Mouse (Mus musculus): ENCODE measurements around the gene 2310033P09Rik. TPM values are rescaled to one million over a fixed set of nuclear protein-coding genes. Genes with fewer than 3 reads are reported as not detected.
A peak's percentile ranks its signal among the peaks of the same experiment; 100 is the strongest.

The 2310033P09Rik gene
- polyA plus RNA-seq, 1 experiment from 2014 or later: 24.9 TPM

DNA sequence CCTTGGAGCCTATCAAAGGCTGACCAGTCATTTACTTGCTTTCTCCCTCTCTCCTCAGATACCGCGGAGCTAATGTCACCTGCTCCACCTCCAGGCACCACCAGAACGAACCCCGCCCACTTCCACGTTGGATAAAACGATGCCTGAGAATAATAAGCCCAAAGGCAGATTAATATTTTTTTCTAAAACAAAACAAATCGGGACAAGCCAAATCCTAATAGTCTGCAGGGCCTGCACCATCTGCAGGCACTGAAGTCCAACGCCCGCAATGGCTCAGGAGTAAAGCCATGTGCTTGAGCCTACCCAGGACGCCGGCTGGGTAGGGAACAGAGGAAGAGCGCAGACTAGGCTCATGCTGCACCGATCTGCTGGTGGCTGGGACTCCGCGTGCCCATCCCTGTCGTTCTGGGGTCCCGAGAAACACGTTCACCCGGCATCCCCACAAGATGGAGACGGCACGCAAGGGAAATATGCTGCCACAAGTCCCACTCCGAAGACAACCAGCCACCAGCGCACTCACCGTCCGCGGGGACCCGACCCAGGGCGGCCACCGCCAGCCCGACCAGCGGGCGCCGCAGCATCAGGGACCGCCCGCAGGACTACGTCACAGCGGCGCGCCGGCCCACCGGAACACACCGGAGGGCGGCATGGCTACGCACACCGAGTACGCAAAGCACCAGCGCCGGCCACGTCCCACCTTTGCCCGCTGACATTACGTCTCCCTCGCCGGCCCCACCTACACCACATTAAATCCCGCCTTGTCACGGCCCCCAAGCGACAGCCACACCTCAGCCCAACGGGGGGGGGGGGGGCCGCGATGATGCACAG, 16.7 kb upstream of the 2310033P09Rik start:
- Histone ChIP-seq H3K4me3 (replicated peaks; ENCODE audit: low read length) (peak overlapping the region; percentile 63), H3K4me1 (ENCODE audit: control insufficient read depth, insufficient read depth, low read length) (0 out of 2 replicates have a peak, but pooled peaks cover 5% of the 10 kb centered on the region), H3K9ac (ENCODE audit: low read length) (peak overlapping the region; percentile 73), H3K27ac (ENCODE audit: low read length) (peak overlapping the region; percentile 89), H3K4me2 (ENCODE audit: low read depth, low read length) (peak overlapping the region; percentile 70), H3K27me3 (ENCODE audit: control insufficient read depth, insufficient read depth, low read length) (no peaks in the 10 kb centered on the region), H3K36me3 (ENCODE audit: control insufficient read depth, insufficient read depth, low read length) (no peaks in the 10 kb centered on the region), H3K9me3 (replicated peaks; ENCODE audit: control insufficient read depth, low read length) (no peaks in the 10 kb centered on the region)
- under 1% methylated on average over 57 of the region's 59 CpGs for WGBS
- peak; percentile 97 for ATAC-seq (ENCODE audit: insufficient read depth, low FRiP score)

DNA sequence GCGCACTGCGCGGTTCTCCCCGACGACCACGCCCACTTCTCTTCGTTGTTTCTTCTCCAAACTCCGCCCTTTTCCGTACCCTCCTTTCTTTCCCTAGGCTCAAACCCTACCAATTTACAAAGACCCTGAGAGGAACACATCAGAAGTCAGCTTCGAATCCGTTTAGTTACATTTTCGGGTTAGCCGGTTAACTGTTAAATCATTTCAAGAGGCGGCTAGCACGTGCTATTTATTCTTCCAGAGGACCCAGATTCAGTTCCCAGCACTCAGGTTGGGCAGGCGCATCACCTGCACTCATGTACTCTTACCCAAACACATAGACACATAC, 16.1 kb upstream of the 2310033P09Rik start, which contains the start of gene Guk1:
Guk1 (minus strand) TSS at position 154 of the 328 bp plus-strand sequence.
- no peaks in the 10 kb centered on the region for H3K27me3 ChIP-seq (ENCODE audit: control insufficient read depth, insufficient read depth, low read length)
- no peak for ATAC-seq (ENCODE audit: insufficient read depth, low FRiP score)
- H3K9me3 ChIP-seq (replicated peaks; ENCODE audit: control insufficient read depth, low read length): no peaks in the 10 kb centered on the region
- 5% methylated on average over 16 of the region's 16 CpGs for WGBS
- peak within 1 kb of the TSS; percentile 73 for H3K9ac ChIP-seq (ENCODE audit: low read length)
- peak within 1 kb of the TSS; percentile 70 for H3K4me2 ChIP-seq (ENCODE audit: low read depth, low read length)
- 0 out of 2 replicates have a peak, but pooled peaks cover 5% of the 10 kb centered on the region for H3K4me1 ChIP-seq (ENCODE audit: control insufficient read depth, insufficient read depth, low read length)
- peak within 1 kb of the TSS; percentile 63 for H3K4me3 ChIP-seq (replicated peaks; ENCODE audit: low read length)
- peak within 1 kb of the TSS; percentile 89 for H3K27ac ChIP-seq (ENCODE audit: low read length)
- H3K36me3 ChIP-seq (ENCODE audit: control insufficient read depth, insufficient read depth, low read length): no peaks in the 10 kb centered on the region

DNA sequence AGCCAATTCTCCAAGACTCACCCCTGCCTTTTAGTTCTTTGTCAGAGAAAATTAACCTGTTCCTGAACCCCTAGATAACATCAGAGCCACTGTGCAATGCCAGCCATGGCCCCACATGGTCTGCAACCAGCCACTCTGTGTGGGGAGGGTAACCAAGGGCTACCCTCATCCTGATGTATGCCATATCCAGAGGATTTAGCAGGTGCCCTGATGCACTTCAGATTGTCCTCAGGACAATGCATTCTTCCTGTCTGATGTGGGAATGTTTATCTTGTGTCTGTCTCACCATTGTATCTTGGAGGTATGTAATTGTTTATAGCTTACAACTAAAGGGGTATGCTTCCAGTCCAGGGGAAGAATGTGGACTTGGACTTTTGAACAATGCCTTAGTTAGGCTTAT, 11.9 kb upstream of the 2310033P09Rik start:
- no peaks in the 10 kb centered on the region for H3K9me3 ChIP-seq (replicated peaks; ENCODE audit: control insufficient read depth, low read length)
- ATAC-seq (ENCODE audit: insufficient read depth, low FRiP score): no peak
- 0 out of 2 replicates have a peak, but pooled peaks cover 3% of the 10 kb centered on the region for H3K36me3 ChIP-seq (ENCODE audit: control insufficient read depth, insufficient read depth, low read length)
- H3K27me3 ChIP-seq (ENCODE audit: control insufficient read depth, insufficient read depth, low read length): no peaks in the 10 kb centered on the region
- H3K4me1 ChIP-seq (ENCODE audit: control insufficient read depth, insufficient read depth, low read length): peaks cover 3% of the 10 kb centered on the region; the same call in 1 of the 2 replicates
- no peak overlapping the region for H3K9ac ChIP-seq (ENCODE audit: low read length)
- H3K27ac ChIP-seq (ENCODE audit: low read length): no peak overlapping the region
- H3K4me2 ChIP-seq (ENCODE audit: low read depth, low read length): no peak overlapping the region
- no peak overlapping the region for H3K4me3 ChIP-seq (replicated peaks; ENCODE audit: low read length)

DNA sequence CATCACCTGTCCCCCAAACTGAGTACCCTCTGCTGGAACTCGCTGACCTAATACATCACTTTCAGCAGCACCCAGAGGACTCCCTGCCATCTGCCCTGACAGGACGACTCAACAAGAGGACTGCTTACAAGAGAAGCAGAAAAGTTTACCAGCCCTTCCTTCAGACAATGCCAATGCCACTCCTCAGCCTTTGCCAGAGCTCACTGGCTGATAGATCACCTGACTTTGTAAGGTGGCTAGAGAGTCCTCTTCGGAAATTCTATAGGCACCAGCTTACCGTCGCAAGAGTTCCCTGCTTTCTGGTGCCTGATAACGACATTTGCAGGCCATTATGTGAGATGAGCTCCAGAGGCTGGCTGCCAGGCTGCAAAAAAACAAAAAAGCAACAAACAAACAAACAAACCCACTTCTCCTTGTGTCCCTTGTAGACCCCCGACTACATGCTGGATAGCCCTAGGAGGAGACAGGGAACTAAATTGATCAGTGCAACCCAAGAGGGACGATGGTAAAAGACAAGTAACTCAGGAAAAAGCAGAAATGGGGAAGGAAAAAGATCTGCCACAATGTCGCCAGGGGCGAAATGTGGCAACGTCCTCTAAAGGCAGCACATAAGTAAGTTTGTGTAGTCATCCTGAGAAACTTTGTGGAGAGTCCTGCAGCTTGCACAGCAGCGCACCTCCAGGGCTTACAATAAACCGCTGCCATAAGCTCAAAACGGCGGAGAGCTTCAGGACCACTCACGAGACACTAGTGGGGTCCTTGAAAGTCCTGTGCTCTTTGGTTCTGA, 6.7 kb upstream of the 2310033P09Rik start:
- no peak for ATAC-seq (ENCODE audit: insufficient read depth, low FRiP score)
- H3K27me3 ChIP-seq (ENCODE audit: control insufficient read depth, insufficient read depth, low read length): no peaks in the 10 kb centered on the region
- 0 out of 2 replicates have a peak, but pooled peaks cover 3% of the 10 kb centered on the region for H3K36me3 ChIP-seq (ENCODE audit: control insufficient read depth, insufficient read depth, low read length)
- H3K9me3 ChIP-seq (replicated peaks; ENCODE audit: control insufficient read depth, low read length): no peaks in the 10 kb centered on the region
- H3K9ac ChIP-seq (ENCODE audit: low read length): peak overlapping the region; percentile 91
- H3K4me3 ChIP-seq (replicated peaks; ENCODE audit: low read length): peak overlapping the region; percentile 90
- H3K27ac ChIP-seq (ENCODE audit: low read length): peak overlapping the region; percentile 84
- 22% methylated on average over 16 of the region's 16 CpGs for WGBS
- H3K4me1 ChIP-seq (ENCODE audit: control insufficient read depth, insufficient read depth, low read length): peaks cover 12% of the 10 kb centered on the region
- peak overlapping the region; percentile 84 for H3K4me2 ChIP-seq (ENCODE audit: low read depth, low read length)

DNA sequence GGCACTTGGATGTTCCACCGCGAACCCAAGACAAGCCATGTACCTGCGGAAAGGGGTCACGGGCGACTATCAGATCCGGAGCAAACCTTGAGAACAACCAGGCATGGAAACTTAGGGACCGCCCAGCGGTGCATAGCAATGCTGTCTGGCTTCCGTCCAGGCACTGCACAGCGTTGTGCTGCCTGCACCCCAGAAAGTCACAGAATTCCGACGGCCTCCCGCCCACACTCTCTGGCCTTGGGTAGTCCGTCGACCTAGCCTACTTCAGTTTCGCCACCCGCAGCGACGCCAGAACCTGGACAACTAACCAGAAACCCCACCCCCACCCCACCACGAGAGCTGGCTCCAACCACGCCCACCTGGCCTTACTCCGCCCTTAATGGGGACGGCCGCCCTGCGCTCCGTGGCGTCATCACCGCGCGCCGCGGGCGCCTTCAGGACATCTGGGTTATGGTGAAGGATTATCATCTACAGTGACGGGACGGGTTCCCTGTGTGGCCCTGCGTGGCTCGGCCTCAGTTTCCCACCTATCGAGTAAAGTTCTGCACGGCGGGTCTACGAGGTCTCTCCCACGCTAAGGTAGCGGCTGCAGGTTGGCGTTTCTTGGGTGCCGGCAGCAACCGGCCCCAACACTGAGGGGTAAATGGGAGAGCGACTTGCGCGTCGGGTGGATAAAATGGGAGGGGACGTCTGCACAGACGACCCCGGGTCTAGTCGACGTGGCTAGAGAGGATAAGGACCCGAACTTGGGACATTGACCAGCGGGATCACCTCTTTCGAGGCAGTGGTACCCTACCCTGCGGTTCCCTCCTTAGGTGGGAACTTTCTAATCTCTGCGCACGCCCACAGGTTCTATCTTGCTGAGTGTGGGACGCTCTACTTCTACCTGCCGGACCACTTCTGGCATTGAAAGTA, 5.8 kb upstream of the 2310033P09Rik start, which contains the start of gene Mrpl55:
Mrpl55 (plus strand) TSS at position 406 of the 915 bp plus-strand sequence.
- under 1% methylated on average over 63 of the region's 63 CpGs for WGBS
- no peaks in the 10 kb centered on the region for H3K9me3 ChIP-seq (replicated peaks; ENCODE audit: control insufficient read depth, low read length)
- peak within 1 kb of the TSS; percentile 90 for H3K4me3 ChIP-seq (replicated peaks; ENCODE audit: low read length)
- 0 out of 2 replicates have a peak, but pooled peaks cover 3% of the 10 kb centered on the region for H3K36me3 ChIP-seq (ENCODE audit: control insufficient read depth, insufficient read depth, low read length)
- ATAC-seq (ENCODE audit: insufficient read depth, low FRiP score): peak; percentile 97
- H3K27me3 ChIP-seq (ENCODE audit: control insufficient read depth, insufficient read depth, low read length): no peaks in the 10 kb centered on the region
- peak within 1 kb of the TSS; percentile 84 for H3K4me2 ChIP-seq (ENCODE audit: low read depth, low read length)
- H3K9ac ChIP-seq (ENCODE audit: low read length): peak within 1 kb of the TSS; percentile 91
- peaks cover 12% of the 10 kb centered on the region for H3K4me1 ChIP-seq (ENCODE audit: control insufficient read depth, insufficient read depth, low read length)
- peak within 1 kb of the TSS; percentile 84 for H3K27ac ChIP-seq (ENCODE audit: low read length)

GRCm38 (mm10) chr11:59209003-59209441, 901 bp downstream of the 2310033P09Rik start:
- Histone ChIP-seq H3K4me2 (ENCODE audit: low read depth, low read length) (peak overlapping the region; percentile 82), H3K36me3 (ENCODE audit: control insufficient read depth, insufficient read depth, low read length) (peaks cover 6% of the 10 kb centered on the region; the same call in 1 of the 2 replicates)
- 9% methylated on average over 18 of the region's 18 CpGs for WGBS

DNA sequence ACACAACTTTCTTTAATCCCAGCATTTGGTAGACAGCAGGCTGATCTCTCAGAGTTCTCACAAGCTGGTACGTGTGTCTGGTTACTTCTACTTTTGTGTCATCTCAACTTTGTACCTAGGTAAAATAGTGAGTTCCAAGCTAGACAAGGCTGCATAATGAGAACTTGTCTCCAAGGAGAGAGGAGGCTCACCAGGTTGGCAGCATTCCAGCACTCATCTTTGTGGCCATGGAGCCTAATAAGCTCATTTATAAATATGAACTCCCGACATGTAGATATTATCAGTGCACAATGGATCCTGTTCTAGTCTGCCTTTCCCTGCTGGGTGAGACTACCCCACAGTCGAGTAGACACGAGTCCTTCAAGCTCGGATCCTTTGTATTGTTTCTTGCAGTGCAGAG, 1.5 kb downstream of the 2310033P09Rik start:
- peak overlapping the region; percentile 96; the same call in 1 of the 2 replicates for H3K27ac ChIP-seq (ENCODE audit: low read length)
- WGBS: 53% methylated on average over 5 of the region's 5 CpGs
- H3K9me3 ChIP-seq (replicated peaks; ENCODE audit: control insufficient read depth, low read length): no peaks in the 10 kb centered on the region
- no peak for ATAC-seq (ENCODE audit: insufficient read depth, low FRiP score)
- H3K36me3 ChIP-seq (ENCODE audit: control insufficient read depth, insufficient read depth, low read length): peaks cover 6% of the 10 kb centered on the region; the same call in 1 of the 2 replicates
- peaks cover 23% of the 10 kb centered on the region for H3K4me1 ChIP-seq (ENCODE audit: control insufficient read depth, insufficient read depth, low read length)
- peak overlapping the region; percentile 82 for H3K4me2 ChIP-seq (ENCODE audit: low read depth, low read length)
- no peak overlapping the region for H3K4me3 ChIP-seq (replicated peaks; ENCODE audit: low read length)
- no peak overlapping the region for H3K9ac ChIP-seq (ENCODE audit: low read length)
- no peaks in the 10 kb centered on the region for H3K27me3 ChIP-seq (ENCODE audit: control insufficient read depth, insufficient read depth, low read length)

More at GRCm38 (mm10) chr11:59209003-59209441, 901 bp downstream of the 2310033P09Rik start:
- Histone ChIP-seq H3K27me3 (ENCODE audit: control insufficient read depth, insufficient read depth, low read length) (no peaks in the 10 kb centered on the region), H3K9me3 (replicated peaks; ENCODE audit: control insufficient read depth, low read length) (no peaks in the 10 kb centered on the region), H3K27ac (ENCODE audit: low read length) (peak overlapping the region; percentile 96), H3K4me1 (ENCODE audit: control insufficient read depth, insufficient read depth, low read length) (peaks cover 23% of the 10 kb centered on the region), H3K9ac (ENCODE audit: low read length) (peak overlapping the region; percentile 95), H3K4me3 (replicated peaks; ENCODE audit: low read length) (peak overlapping the region; percentile 97)
- ATAC-seq (ENCODE audit: insufficient read depth, low FRiP score): peak; percentile 71

- peaks cover 23% of the 10 kb centered on the region for H3K4me1 ChIP-seq (ENCODE audit: control insufficient read depth, insufficient read depth, low read length)
- H3K9me3 ChIP-seq (replicated peaks; ENCODE audit: control insufficient read depth, low read length): no peaks in the 10 kb centered on the region
- H3K4me2 ChIP-seq (ENCODE audit: low read depth, low read length): no peak overlapping the region
- H3K27me3 ChIP-seq (ENCODE audit: control insufficient read depth, insufficient read depth, low read length): no peaks in the 10 kb centered on the region
- H3K4me3 ChIP-seq (replicated peaks; ENCODE audit: low read length): no peak overlapping the region
- WGBS: 73% methylated on average over 4 of the region's 4 CpGs
- ATAC-seq (ENCODE audit: insufficient read depth, low FRiP score): no peak
- H3K36me3 ChIP-seq (ENCODE audit: control insufficient read depth, insufficient read depth, low read length): peaks cover 6% of the 10 kb centered on the region; the same call in 1 of the 2 replicates
- H3K27ac ChIP-seq (ENCODE audit: low read length): no peak overlapping the region
- no peak overlapping the region for H3K9ac ChIP-seq (ENCODE audit: low read length)
Measured at GRCm38 (mm10) chr11:59210020-59210419, 1.9 kb downstream of the 2310033P09Rik start.

Measured in stomach, embryonic 16.5 days (tissue).